Mouse (Mus musculus): ENCODE data around the gene Soga3. TPM values are rescaled to one million over a fixed set of nuclear protein-coding genes. Genes with fewer than 3 reads are reported as not detected.

Gene Soga3
- polyA plus RNA-seq (2012; ENCODE audit: low replicate concordance), result not detected in 2 replicates

GRCm38 (mm10) chr10:29143566-29144335, at the start of gene Soga3:
Gene Soga3 (plus strand): TSS chr10:29143839.

GRCm38 (mm10) chr10:29198642-29199041, 55.0 kb downstream of the Soga3 start, which contains the start of gene Gm49353:
Gene Gm49353 (plus strand): TSS chr10:29198954.

GRCm38 (mm10) chr10:29211453-29211852, 67.8 kb downstream of the Soga3 start, which contains the start of gene 9330159F19Rik:
Gene 9330159F19Rik (plus strand): TSS chr10:29211606.

Other genes starting within 250 kb of the Soga3 start
- gene 2310057J18Rik, start 157.5 kb upstream of the Soga3 start, polyA plus RNA-seq (2012; ENCODE audit: low replicate concordance), result not detected in 2 replicates
- gene Gm49353, start 55.1 kb downstream of the Soga3 start, polyA plus RNA-seq (2012; ENCODE audit: low replicate concordance), result not detected in 2 replicates
- gene 9330159F19Rik, start 67.8 kb downstream of the Soga3 start, polyA plus RNA-seq (2012; ENCODE audit: low replicate concordance), result not detected in 2 replicates
- 0.42 and 1.5 TPM in 2 replicates for gene Echdc1, start 169.3 kb downstream of the Soga3 start, polyA plus RNA-seq (2012; ENCODE audit: low replicate concordance)
- gene Rnf146, start 218.6 kb downstream of the Soga3 start, polyA plus RNA-seq (2012; ENCODE audit: low replicate concordance), result 5.9 and 8.8 TPM in 2 replicates

Measured in hematopoietic multipotent progenitor cell, adult 10-12 weeks (in vitro differentiated cells).